Mouse (Mus musculus) right cerebral cortex, postnatal 4 days (tissue): ENCODE data around the gene Mctp2.

Experiments used
- DNase-seq: peaks from one replicate; pipeline ENCODE4 v3.0.0-alpha.2; 2022

The Mctp2 gene

GRCm38 (mm10) chr7:72080705-72081104, 225.7 kb downstream of the Mctp2 start:
- DNase-seq: no peak

- DNase-seq: no peak
Observed at GRCm38 (mm10) chr7:72078896-72079295, 227.5 kb downstream of the Mctp2 start.

GRCm38 (mm10) chr7:72071418-72072184, 234.8 kb downstream of the Mctp2 start:
- DNase-seq: no peak

GRCm38 (mm10) chr7:72068454-72068853, 238.0 kb downstream of the Mctp2 start:
- DNase-seq: no peak

GRCm38 (mm10) chr7:72066352-72066751, 240.1 kb downstream of the Mctp2 start:
- no peak for DNase-seq

- no peak for DNase-seq
Observed at GRCm38 (mm10) chr7:72051759-72052158, 254.6 kb downstream of the Mctp2 start.

GRCm38 (mm10) chr7:72047588-72048585, 258.5 kb downstream of the Mctp2 start:
- DNase-seq: peak; percentile 2
